Mouse (Mus musculus) lung, postnatal 0 days (tissue): ENCODE results near the gene Gtpbp4. TPM values are rescaled to one million over a fixed set of nuclear protein-coding genes. Genes with fewer than 3 reads are reported as not detected.
"Not testable (repeated sequence)": the region's sequence is repeated elsewhere in the genome, so short reads cannot be mapped to it uniquely, and the experiment has no call there.

Experiments used
- ATAC-seq: fragments of 200-750 bp; cut with Nextera tagmentation; 2 replicates; pipeline ENCODE4 v1.8.0; 2017; ENCODE audit warnings: moderate library complexity
- DNase-seq: peaks from one replicate; pipeline ENCODE4 v3.0.0-alpha.2; 2016; ENCODE audit warnings: low spot score
- H3K27ac ChIP-seq: fragments of 300-500 bp; sonication (generic); 2 replicates; pipeline ENCODE4 v1.5.1; 2014; ENCODE audit warnings: antibody characterized with exemption, mild to moderate bottlenecking, low read length, mixed read lengths
- H3K27me3 ChIP-seq: fragments of 300-500 bp; sonication (generic); replicated peaks from 2 replicates; pipeline ENCODE4 v1.6.1; 2014; ENCODE audit warnings: low read length, mixed read lengths; ENCODE audit not compliant: insufficient read depth
- H3K36me3 ChIP-seq: fragments of 300-500 bp; sonication (generic); 2 replicates; pipeline ENCODE4 v1.6.1; 2014; ENCODE audit warnings: low read length, mixed read lengths; ENCODE audit not compliant: insufficient read depth
- H3K4me1 ChIP-seq: fragments of 300-500 bp; sonication (generic); 2 replicates; pipeline ENCODE4 v1.6.1; 2014; ENCODE audit warnings: antibody characterized with exemption, low read depth, low read length, mixed read lengths; ENCODE audit not compliant: insufficient read depth
- H3K4me2 ChIP-seq: fragments of 300-500 bp; sonication (generic); replicated peaks from 2 replicates; pipeline ENCODE4 v1.6.1; 2014; ENCODE audit warnings: low read depth, mild to moderate bottlenecking, low read length, moderate library complexity, mixed read lengths
- H3K4me3 ChIP-seq: fragments of 300-500 bp; sonication (generic); 2 replicates; pipeline ENCODE4 v1.5.1; 2014; ENCODE audit warnings: low read depth, low read length
- H3K9ac ChIP-seq: fragments of 300-500 bp; sonication (generic); replicated peaks from 2 replicates; pipeline ENCODE4 v1.6.1; 2014; ENCODE audit warnings: low read depth, mild to moderate bottlenecking
- H3K9me3 ChIP-seq: fragments of 300-500 bp; sonication (generic); 2 replicates; pipeline ENCODE4 v1.6.1; 2016; ENCODE audit warnings: low read length, mixed read lengths
- CTCF ChIP-seq: IDR thresholded peaks from 2 replicates; pipeline ENCODE4 v1.5.1; 2016; ENCODE audit warnings: antibody characterized with exemption, mild to moderate bottlenecking
- EP300 ChIP-seq: IDR thresholded peaks from 2 replicates; pipeline ENCODE4 v1.6.1; 2016; ENCODE audit warnings: antibody characterized with exemption, mild to moderate bottlenecking, control low read depth
- WGBS: fragments of 180-500 bp; shearing (Covaris S2); extraction: QIAGEN DNeasy Blood & Tissue Kit; methylation state at CpG from one replicate; pipeline ENCODE4 v1.1.7; 2014; 5-methylcytosine and 5-hydroxymethylcytosine counted together
- polyA plus RNA-seq: library from polyadenylated mRNA; unstranded; fragments of >200 nt; fragmentation: Nextera tagmentation; extraction: Ambion mirVana; gene quantifications from 2 replicates; pipeline ENCODE4 v1.2.1, GENCODE M21; 2015

The Gtpbp4 gene
- polyA plus RNA-seq, 1 experiment from 2014 or later, result 39.8 TPM

DNA sequence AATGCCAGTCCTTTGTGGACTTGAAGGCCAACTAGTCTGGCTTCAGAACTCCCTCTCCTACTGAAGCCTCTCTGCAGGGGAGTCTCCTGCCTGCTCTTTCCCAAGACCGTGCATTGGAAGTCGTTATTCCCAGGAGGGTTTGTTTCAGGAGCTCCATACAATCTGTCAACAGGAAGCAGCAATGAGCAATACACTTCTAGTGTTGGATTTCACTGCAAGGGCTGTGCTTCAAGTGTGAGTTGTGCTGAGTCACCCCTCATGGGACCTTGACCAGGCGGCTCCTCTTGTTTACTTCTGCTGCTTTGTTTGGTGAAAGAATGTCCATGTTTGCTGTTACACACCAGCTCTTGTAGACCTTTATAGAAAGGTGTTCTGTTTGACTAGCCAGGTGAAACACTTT lies 18.5 kb upstream of the Gtpbp4 start:
- Histone ChIP-seq H3K27ac (0 out of 2 replicates have a peak overlapping the region, but pooled peaks have one; percentile 35), H3K9ac (no peak overlapping the region), H3K36me3 (no peaks in the 10 kb centered on the region), H3K4me2 (no peak overlapping the region), H3K27me3 (no peaks in the 10 kb centered on the region), H3K4me3 (no peak overlapping the region), H3K9me3 (no peaks in the 10 kb centered on the region), H3K4me1 (0 out of 2 replicates have a peak, but pooled peaks cover 2% of the 10 kb centered on the region)
- TF ChIP-seq EP300 (peak; percentile 79), CTCF (no peak)
- ATAC-seq, result peak; percentile 77
- WGBS, result 5% methylated on average over 3 of the region's 3 CpGs
- peak; percentile 82 for DNase-seq

DNA sequence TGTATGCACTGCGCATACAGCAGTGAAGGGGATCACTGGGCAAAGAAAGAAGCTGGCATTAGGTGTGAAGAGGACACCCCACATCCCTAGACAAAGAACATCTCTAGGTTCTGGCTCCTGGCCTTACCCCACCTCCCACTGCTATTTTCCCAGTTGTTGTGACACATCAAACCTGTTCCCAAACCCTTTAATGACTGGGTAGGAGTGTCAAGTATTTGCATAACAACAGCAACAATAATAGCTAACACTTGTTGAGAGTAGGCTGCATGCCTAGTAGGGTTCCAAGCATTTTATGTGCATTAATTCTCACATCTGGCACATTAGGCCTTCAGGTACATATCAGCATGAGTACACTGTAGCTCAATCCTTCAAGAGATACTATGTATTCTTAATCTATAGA lies 17.6 kb upstream of the Gtpbp4 start:
- WGBS, result 44% methylated on average over 1 of the region's 1 CpGs
- ATAC-seq (no peak), DNase-seq (peak; percentile 35)
- Histone ChIP-seq H3K4me2 (no peak overlapping the region), H3K4me1 (0 out of 2 replicates have a peak, but pooled peaks cover 2% of the 10 kb centered on the region), H3K9me3 (no peaks in the 10 kb centered on the region), H3K27me3 (no peaks in the 10 kb centered on the region), H3K9ac (no peak overlapping the region), H3K36me3 (no peaks in the 10 kb centered on the region), H3K27ac (no peak overlapping the region), H3K4me3 (no peak overlapping the region)
- TF ChIP-seq EP300 (no peak), CTCF (no peak)

DNA sequence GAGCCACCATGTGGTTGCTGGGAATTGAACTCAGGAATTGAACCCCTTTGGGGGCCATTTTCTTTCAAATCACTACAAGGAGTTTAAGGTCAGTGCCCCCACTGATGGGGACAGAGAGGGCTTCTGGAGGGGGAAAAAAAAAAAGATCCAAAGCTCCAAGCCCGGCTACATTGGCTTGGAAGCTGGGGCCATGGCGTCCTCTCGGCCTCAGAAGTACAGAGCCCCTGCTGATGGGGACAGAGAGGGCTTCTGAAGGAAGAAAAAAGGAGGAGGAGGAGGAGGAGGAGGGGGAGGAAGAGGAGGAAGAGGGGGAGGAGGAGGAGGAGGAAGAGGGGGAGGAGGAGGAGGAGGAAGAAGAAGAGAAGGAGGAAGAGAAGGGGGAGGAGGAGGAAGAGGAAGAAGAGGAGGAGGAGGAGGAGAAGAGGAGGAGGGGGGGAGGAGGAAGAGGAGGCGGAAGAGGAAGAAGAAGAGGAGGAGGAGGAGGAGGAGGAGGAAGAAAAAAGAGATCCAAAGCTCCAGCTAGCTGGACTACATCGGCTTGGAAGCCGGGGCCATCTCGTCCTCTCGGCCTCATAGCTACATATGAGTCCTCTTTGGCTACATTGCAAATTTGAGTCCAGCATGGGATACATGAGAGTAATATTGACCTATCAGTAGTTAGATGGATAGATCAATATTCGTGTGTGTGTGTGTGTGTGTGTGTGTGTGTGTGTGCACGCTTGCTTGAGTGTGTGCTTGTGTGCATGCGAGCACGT lies 15.9 kb upstream of the Gtpbp4 start:
- Histone ChIP-seq H3K36me3 (no peaks in the 10 kb centered on the region), H3K4me2 (no peak overlapping the region), H3K9ac (no peak overlapping the region), H3K4me1 (no peaks in the 10 kb centered on the region), H3K27me3 (no peaks in the 10 kb centered on the region), H3K4me3 (no peak overlapping the region), H3K27ac (no peak overlapping the region), H3K9me3 (no peaks in the 10 kb centered on the region)
- TF ChIP-seq CTCF, result no peak
- no peak for TF ChIP-seq EP300
- DNase-seq, result peak; percentile 98
- peak; percentile 68 for ATAC-seq
- 59% methylated on average over 12 of the region's 12 CpGs for WGBS

DNA sequence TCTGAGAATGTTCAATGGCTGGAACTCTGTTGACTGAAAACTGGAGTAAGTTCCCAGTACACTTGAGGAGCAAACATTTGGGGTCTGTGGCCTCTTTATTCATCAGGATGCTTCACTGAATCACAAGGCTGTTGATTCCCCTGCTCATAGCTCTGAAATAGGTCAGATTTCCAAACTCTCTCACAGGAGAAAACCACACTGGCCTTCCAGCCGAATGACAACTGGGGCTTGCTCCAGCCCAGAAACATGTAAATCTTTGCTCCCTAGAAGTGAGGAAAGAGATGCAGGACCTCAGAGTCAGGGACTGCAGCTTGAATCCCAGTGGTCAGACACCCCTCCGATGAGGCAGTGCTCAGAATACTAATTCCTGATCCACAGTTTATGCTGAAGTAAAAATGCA lies 7.4 kb upstream of the Gtpbp4 start:
- no peak overlapping the region for H3K4me3 ChIP-seq
- no peak overlapping the region for H3K9ac ChIP-seq
- no peaks in the 10 kb centered on the region for H3K36me3 ChIP-seq
- TF ChIP-seq CTCF (no peak), EP300 (no peak)
- DNase-seq (no peak), ATAC-seq (no peak)
- no peak overlapping the region for H3K4me2 ChIP-seq
- 73% methylated on average over 2 of the region's 2 CpGs for WGBS
- H3K27me3 ChIP-seq, result no peaks in the 10 kb centered on the region
- H3K4me1 ChIP-seq, result no peaks in the 10 kb centered on the region
- no peak overlapping the region for H3K27ac ChIP-seq
- H3K9me3 ChIP-seq, result no peaks in the 10 kb centered on the region

DNA sequence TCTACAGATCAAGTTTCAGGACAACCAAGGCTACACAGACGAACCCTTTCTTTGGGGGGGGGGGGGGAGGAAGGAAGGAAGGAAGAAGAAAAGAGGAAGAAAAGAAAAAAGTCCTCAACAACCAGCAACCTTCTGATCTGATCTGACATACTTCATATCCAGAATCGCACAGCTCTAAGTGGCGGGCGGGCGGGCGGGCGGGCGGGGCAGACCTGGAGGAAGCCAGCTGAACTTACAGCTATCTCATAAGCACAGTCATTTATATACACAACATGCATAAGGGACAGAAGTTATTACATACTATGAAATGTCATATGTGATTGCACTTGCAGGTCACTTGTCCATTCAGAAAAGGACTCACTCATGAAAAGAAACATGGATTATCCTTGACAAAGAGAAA lies 3.6 kb upstream of the Gtpbp4 start:
- WGBS, result 82% methylated on average over 5 of the region's 8 CpGs
- DNase-seq (no peak), ATAC-seq (no peak)
- Histone ChIP-seq H3K36me3 (no peaks in the 10 kb centered on the region), H3K27me3 (no peaks in the 10 kb centered on the region), H3K4me2 (no peak overlapping the region), H3K9me3 (no peaks in the 10 kb centered on the region), H3K4me3 (no peak overlapping the region), H3K4me1 (peaks cover 8% of the 10 kb centered on the region; the same call in 1 of the 2 replicates), H3K9ac (no peak overlapping the region), H3K27ac (no peak overlapping the region)
- TF ChIP-seq CTCF (no peak), EP300 (no peak)

DNA sequence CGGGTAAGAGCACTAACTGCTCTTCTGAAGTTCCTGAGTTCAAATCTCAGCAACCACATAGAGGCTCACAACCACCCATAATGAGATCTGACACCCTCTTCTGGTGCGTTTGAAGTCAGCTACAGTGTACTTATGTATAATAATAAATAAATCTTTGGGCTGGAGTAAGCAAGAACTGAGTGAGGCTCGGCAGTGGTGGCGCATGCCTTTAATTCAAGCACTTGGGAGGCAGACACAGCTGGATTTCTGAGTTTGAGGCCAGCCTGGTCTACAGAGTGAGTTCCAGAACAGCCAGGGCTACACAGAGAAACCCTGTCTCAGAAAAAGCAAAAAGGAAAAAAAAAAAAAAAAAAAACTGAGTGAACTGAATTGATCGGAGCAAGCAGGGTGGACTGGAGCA lies 1.3 kb upstream of the Gtpbp4 start:
- not testable (repeated sequence) for H3K9ac ChIP-seq, H3K9me3 ChIP-seq, ATAC-seq, H3K27me3 ChIP-seq, H3K4me1 ChIP-seq, H3K36me3 ChIP-seq, H3K27ac ChIP-seq, H3K4me2 ChIP-seq, H3K4me3 ChIP-seq, DNase-seq
- WGBS, result 65% methylated on average over 5 of the region's 5 CpGs
